Mouse (Mus musculus): ENCODE data around the gene Ak1. TPM values are rescaled to one million over a fixed set of nuclear protein-coding genes. Genes with fewer than 3 reads are reported as not detected.

The Ak1 gene
- total RNA-seq (2021): 1,000 to 10,000 TPM; 1,680 to 2,125 TPM
- long read RNA-seq, experiment 1, transcript Ak1-202 (7 exons, 2,063 nt): major isoform, 6,110 of 7,009 reads
- long read RNA-seq, experiment 1, partial matches to known transcripts: 262 of 7,009 reads
- long read RNA-seq, experiment 1, other reads (novel, unspliced or antisense): 637 of 7,009 reads
- long read RNA-seq, experiment 2, transcript Ak1-202 (7 exons, 2,063 nt): major isoform, 7,049 of 7,954 reads
- long read RNA-seq, experiment 2, partial matches to known transcripts: 529 of 7,954 reads
- long read RNA-seq, experiment 2, other reads (novel, unspliced or antisense): 376 of 7,954 reads

- DNase-seq: no peak
These were observed at the start of gene Ak1 for GRCm38 (mm10) chr2:32621517-32621859. Ak1 (plus strand) TSS chr2:32621758.

GRCm38 (mm10) chr2:32572196-32572595 lies 49.4 kb upstream of the Ak1 start:
- DNase-seq: no peak

- DNase-seq: no peak
These were observed 47.1 kb upstream of the Ak1 start, which contains the start of gene Pip5kl1 for GRCm38 (mm10) chr2:32574497-32574896. Pip5kl1 (plus strand) TSS chr2:32574797.

GRCm38 (mm10) chr2:32574901-32575585 lies 46.5 kb upstream of the Ak1 start:
- DNase-seq: no peak

GRCm38 (mm10) chr2:32575586-32576160 lies 45.9 kb upstream of the Ak1 start, which contains the start of gene 9430097D07Rik:
9430097D07Rik (minus strand) TSS chr2:32575684.
- DNase-seq: no peak

- no peak for DNase-seq
These were observed 45.0 kb upstream of the Ak1 start for GRCm38 (mm10) chr2:32576532-32576931.

GRCm38 (mm10) chr2:32578146-32579046 lies 43.2 kb upstream of the Ak1 start:
- no peak for DNase-seq

GRCm38 (mm10) chr2:32581450-32582095 lies 40.0 kb upstream of the Ak1 start:
- no peak for DNase-seq

GRCm38 (mm10) chr2:32582830-32583799 lies 38.4 kb upstream of the Ak1 start:
- DNase-seq: peak; percentile 61

- DNase-seq: no peak
These were observed 36.3 kb upstream of the Ak1 start for GRCm38 (mm10) chr2:32585149-32585714.

- DNase-seq: peak; percentile 95
These were observed 34.6 kb upstream of the Ak1 start, which contains the start of gene St6galnac4 for GRCm38 (mm10) chr2:32586871-32587351. St6galnac4 (plus strand) TSS chr2:32587095.

GRCm38 (mm10) chr2:32587731-32588321 lies 33.7 kb upstream of the Ak1 start:
- DNase-seq: peak; percentile 60

GRCm38 (mm10) chr2:32589213-32589795 lies 32.3 kb upstream of the Ak1 start:
- DNase-seq: no peak

- peak; percentile 72 for DNase-seq
These were observed 31.3 kb upstream of the Ak1 start for GRCm38 (mm10) chr2:32590224-32590623.

- no peak for DNase-seq
These were observed 30.3 kb upstream of the Ak1 start for GRCm38 (mm10) chr2:32591249-32591648.

GRCm38 (mm10) chr2:32596725-32597124 lies 24.8 kb upstream of the Ak1 start:
- DNase-seq: peak; percentile 48

- no peak for DNase-seq
These were observed 24.3 kb upstream of the Ak1 start for GRCm38 (mm10) chr2:32597248-32597647.

GRCm38 (mm10) chr2:32597699-32598098 lies 23.9 kb upstream of the Ak1 start:
- no peak for DNase-seq

- no peak for DNase-seq
These were observed 23.1 kb upstream of the Ak1 start for GRCm38 (mm10) chr2:32598506-32598905.

All from gastrocnemius, postnatal 25 days (tissue).